In genomic region chr7:107779611-107780010, GRCm38 (mm10) we compare ENCODE assay signal across 10 mouse cellular contexts. TPM values are rescaled to one million over a fixed set of nuclear protein-coding genes. Genes with fewer than 3 reads are reported as not detected.
A peak's percentile ranks its signal among the peaks of the same experiment; 100 is the strongest.
DNase-seq lines count a peak whose midpoint lies in the region; ATAC-seq lines count a peak whose summit lies in the region.
"Had no signal": no experiment of that assay in that cellular context is flagged by ENCODE, and none has a peak within 500 bp of the region (broad histone marks: within the 10 kb centered on the region; RNA-seq: fewer than 3 reads in every experiment).

No protein-coding gene starts in this region.

- H3K4me1 ChIP-seq in hindbrain, embryonic 14.5 days (replicated peaks; ENCODE audit: control insufficient read depth, insufficient read depth, low read length): no peaks in the 10 kb centered on the region
- H3K4me1 ChIP-seq in hindbrain, embryonic 10.5 days (replicated peaks): no peaks in the 10 kb centered on the region
- H3K4me1 ChIP-seq in midbrain, embryonic 14.5 days (ENCODE audit: control insufficient read depth, insufficient read depth, low read length): no peaks in the 10 kb centered on the region
- no peaks in the 10 kb centered on the region for H3K4me1 ChIP-seq in midbrain, embryonic 10.5 days

- H3K9ac ChIP-seq in hindbrain, embryonic 14.5 days: no peak overlapping the region
- no peak overlapping the region for H3K9ac ChIP-seq in midbrain, embryonic 14.5 days (replicated peaks; ENCODE audit: low read length)

- peak; percentile 74 for DNase-seq in hindbrain, embryonic 14.5 days (ENCODE audit: low spot score)
- DNase-seq in hindbrain, embryonic 10.5 days (ENCODE audit: low spot score): no peak
- DNase-seq in midbrain, embryonic 14.5 days: peak; percentile 75
- no peak for DNase-seq in midbrain, embryonic 10.5 days (ENCODE audit: low spot score)
- peak; percentile 53 for DNase-seq in ZHBTc4 (ENCODE audit: low read depth, low spot score)
- DNase-seq in naive thymus-derived CD4-positive, alpha-beta T cell, adult 2 months (ENCODE audit: low read depth): peak; percentile 36
- DNase-seq in urinary bladder, postnatal 25 days (ENCODE audit: low spot score): no peak
- no peak for DNase-seq in layer of hippocampus, postnatal 25 days (ENCODE audit: extremely low spot score in 1 of 2, low spot score in 1 of 2)

- no peak overlapping the region for H3K4me2 ChIP-seq in hindbrain, embryonic 14.5 days (replicated peaks)
- H3K4me2 ChIP-seq in midbrain, embryonic 14.5 days (ENCODE audit: low read length): no peak overlapping the region

- H3K9me3 ChIP-seq in hindbrain, embryonic 14.5 days (ENCODE audit: control insufficient read depth, low read length): no peaks in the 10 kb centered on the region
- H3K9me3 ChIP-seq in hindbrain, embryonic 10.5 days: no peaks in the 10 kb centered on the region
- H3K9me3 ChIP-seq in midbrain, embryonic 14.5 days (ENCODE audit: control insufficient read depth, low read length): no peaks in the 10 kb centered on the region
- H3K9me3 ChIP-seq in midbrain, embryonic 10.5 days (replicated peaks): no peaks in the 10 kb centered on the region

- no peaks in the 10 kb centered on the region for H3K36me3 ChIP-seq in hindbrain, embryonic 14.5 days (replicated peaks; ENCODE audit: control insufficient read depth, insufficient read depth)
- no peaks in the 10 kb centered on the region for H3K36me3 ChIP-seq in hindbrain, embryonic 10.5 days
- H3K36me3 ChIP-seq in midbrain, embryonic 14.5 days (ENCODE audit: control insufficient read depth, insufficient read depth, low read length): no peaks in the 10 kb centered on the region
- H3K36me3 ChIP-seq in midbrain, embryonic 10.5 days: no peaks in the 10 kb centered on the region

- H3K27ac ChIP-seq in hindbrain, embryonic 14.5 days: no peak overlapping the region
- H3K27ac ChIP-seq in hindbrain, embryonic 10.5 days: no peak overlapping the region
- no peak overlapping the region for H3K27ac ChIP-seq in midbrain, embryonic 14.5 days (replicated peaks; ENCODE audit: low read depth, low read length)
- H3K27ac ChIP-seq in midbrain, embryonic 10.5 days (replicated peaks): no peak overlapping the region

- H3K4me3 ChIP-seq in hindbrain, embryonic 14.5 days (replicated peaks; ENCODE audit: low read length): no peak overlapping the region
- H3K4me3 ChIP-seq in hindbrain, embryonic 10.5 days: no peak overlapping the region
- no peak overlapping the region for H3K4me3 ChIP-seq in midbrain, embryonic 14.5 days (replicated peaks; ENCODE audit: low read depth, low read length)
- H3K4me3 ChIP-seq in midbrain, embryonic 10.5 days: no peak overlapping the region

- no peaks in the 10 kb centered on the region for H3K27me3 ChIP-seq in hindbrain, embryonic 14.5 days (ENCODE audit: control insufficient read depth, insufficient read depth, low read length)
- H3K27me3 ChIP-seq in hindbrain, embryonic 10.5 days (ENCODE audit: insufficient read depth, poor library complexity, severe bottlenecking): no peaks in the 10 kb centered on the region
- H3K27me3 ChIP-seq in midbrain, embryonic 14.5 days (ENCODE audit: control insufficient read depth, insufficient read depth, low read length): no peaks in the 10 kb centered on the region
- no peaks in the 10 kb centered on the region for H3K27me3 ChIP-seq in midbrain, embryonic 10.5 days (ENCODE audit: low read depth, poor library complexity, severe bottlenecking)

- 49% methylated on average over 4 of the region's 4 CpGs for WGBS in hindbrain, embryonic 14.5 days
- WGBS in hindbrain, embryonic 10.5 days: 45% methylated on average over 4 of the region's 4 CpGs
- 48% methylated on average over 4 of the region's 4 CpGs for WGBS in midbrain, embryonic 14.5 days
- WGBS in midbrain, embryonic 10.5 days: 46% methylated on average over 4 of the region's 4 CpGs

- no peak for ATAC-seq in hindbrain, embryonic 14.5 days (ENCODE audit: low FRiP score)
- no peak for ATAC-seq in midbrain, embryonic 14.5 days (ENCODE audit: low FRiP score, low TSS enrichment)

RNA-seq across cellular contexts. Expression of gene Ovch2, which starts 21.4 kb away (rescaled TPM):
- polyA plus RNA-seq in hindbrain, embryonic 14.5 days (2014; fragmentation: Nextera tagmentation; extraction: Ambion mirVana): not detected in 2 replicates
- not detected in 2 replicates for polyA plus RNA-seq in hindbrain, embryonic 10.5 days (2016; fragmentation: Nextera tagmentation; extraction: Ambion mirVana)
- not detected in 2 replicates for polyA plus RNA-seq in midbrain, embryonic 14.5 days (2014; fragmentation: Nextera tagmentation; extraction: Ambion mirVana)
- polyA plus RNA-seq in midbrain, embryonic 10.5 days (2016; fragmentation: Nextera tagmentation; extraction: Ambion mirVana): not detected in 2 replicates
- not detected for total RNA-seq in layer of hippocampus, postnatal 25 days (2021)
- total RNA-seq: layer of hippocampus, adult 18-20 months had no signal
- polyA plus RNA-seq: frontal cortex, adult 2 months had no signal

RNA-seq across cellular contexts. Expression of gene Cyb5r2, which starts 21.8 kb away (rescaled TPM):
- 0.11 and 0.12 TPM in 2 replicates for polyA plus RNA-seq in hindbrain, embryonic 14.5 days (2014; fragmentation: Nextera tagmentation; extraction: Ambion mirVana)
- polyA plus RNA-seq in hindbrain, embryonic 10.5 days (2016; fragmentation: Nextera tagmentation; extraction: Ambion mirVana): 0.46 and 0.51 TPM in 2 replicates
- polyA plus RNA-seq in midbrain, embryonic 14.5 days (2014; fragmentation: Nextera tagmentation; extraction: Ambion mirVana): not detected in 2 replicates
- polyA plus RNA-seq in midbrain, embryonic 10.5 days (2016; fragmentation: Nextera tagmentation; extraction: Ambion mirVana): 0.39 and 0.40 TPM in 2 replicates
- not detected for total RNA-seq in layer of hippocampus, postnatal 25 days (2021)

RNA-seq across cellular contexts. Expression of gene Olfr467, which starts 32.5 kb away (rescaled TPM):
- polyA plus RNA-seq in hindbrain, embryonic 14.5 days (2014; fragmentation: Nextera tagmentation; extraction: Ambion mirVana): not detected in 2 replicates
- polyA plus RNA-seq in hindbrain, embryonic 10.5 days (2016; fragmentation: Nextera tagmentation; extraction: Ambion mirVana): not detected in 2 replicates
- polyA plus RNA-seq in midbrain, embryonic 14.5 days (2014; fragmentation: Nextera tagmentation; extraction: Ambion mirVana): not detected in 2 replicates
- not detected in 2 replicates for polyA plus RNA-seq in midbrain, embryonic 10.5 days (2016; fragmentation: Nextera tagmentation; extraction: Ambion mirVana)
- total RNA-seq in layer of hippocampus, postnatal 25 days (2021): not detected
- total RNA-seq: layer of hippocampus, adult 18-20 months had no signal
- polyA plus RNA-seq: frontal cortex, adult 2 months had no signal

RNA-seq across cellular contexts. Expression of gene Olfr469, which starts 45.7 kb away (rescaled TPM):
- not detected in 2 replicates for polyA plus RNA-seq in hindbrain, embryonic 14.5 days (2014; fragmentation: Nextera tagmentation; extraction: Ambion mirVana)
- polyA plus RNA-seq in hindbrain, embryonic 10.5 days (2016; fragmentation: Nextera tagmentation; extraction: Ambion mirVana): not detected in 2 replicates
- polyA plus RNA-seq in midbrain, embryonic 14.5 days (2014; fragmentation: Nextera tagmentation; extraction: Ambion mirVana): not detected in 2 replicates
- polyA plus RNA-seq in midbrain, embryonic 10.5 days (2016; fragmentation: Nextera tagmentation; extraction: Ambion mirVana): not detected in 2 replicates
- not detected for total RNA-seq in layer of hippocampus, postnatal 25 days (2021)
- total RNA-seq: layer of hippocampus, adult 18-20 months had no signal
- polyA plus RNA-seq: frontal cortex, adult 2 months had no signal

Comparison
In these comparisons a context has a peak if more than half of its experiments do, and no peak if none do; other contexts are left out.
1. DNase-seq: peak in hindbrain, embryonic 14.5 days (single experiment), midbrain, embryonic 14.5 days (single experiment), ZHBTc4 (single experiment) and naive thymus-derived CD4-positive, alpha-beta T cell, adult 2 months (single experiment); none in hindbrain, embryonic 10.5 days (single experiment), midbrain, embryonic 10.5 days (single experiment), urinary bladder, postnatal 25 days (single experiment) and layer of hippocampus, postnatal 25 days (0 of 2).